Mouse (Mus musculus): Measurements from ENCODE around the gene Cuzd1. TPM values are rescaled to one million over a fixed set of nuclear protein-coding genes. Genes with fewer than 3 reads are reported as not detected.

Gene Cuzd1
- total RNA-seq, 2 experiments from 2014 or later, result 0.81 to 0.91 TPM

DNA sequence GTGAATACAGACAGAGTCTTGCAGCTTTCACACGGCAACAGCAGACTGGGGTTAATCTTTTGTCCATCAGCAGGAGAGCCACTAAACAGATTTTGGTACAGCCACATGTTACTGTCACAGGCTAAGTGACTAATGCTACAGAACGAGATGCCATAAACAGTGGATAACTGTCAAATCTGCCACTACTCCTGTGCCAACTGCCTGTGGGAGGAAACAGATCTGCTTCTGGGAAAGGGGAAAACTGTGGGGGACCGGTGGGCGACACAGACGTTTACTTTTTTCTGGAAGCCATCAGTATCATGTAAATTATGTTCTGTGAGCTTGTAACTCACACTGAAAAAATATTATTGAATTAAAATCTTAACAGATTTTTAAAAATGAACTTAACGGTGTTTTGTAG lies 61.1 kb downstream of the Cuzd1 start:
- no peak for DNase-seq (ENCODE audit: low spot score)

Other genes with a start within 250 kb of the Cuzd1 start
- not detected for gene 4933402N03Rik, start 176.0 kb downstream of the Cuzd1 start, total RNA-seq (2021)
- not detected for gene 5430419D17Rik, start 147.9 kb downstream of the Cuzd1 start, total RNA-seq (2021)
- not detected for gene Fam24b, start 7.2 kb upstream of the Cuzd1 start, total RNA-seq (2021)
- gene Fam24a, start 11.6 kb upstream of the Cuzd1 start, total RNA-seq (2021), result not detected
- 10 to 100 TPM; 18.6 to 31.3 TPM for gene 2310057M21Rik, start 40.5 kb upstream of the Cuzd1 start, total RNA-seq (2021)
- 10 to 100 TPM; 37.8 to 43.5 TPM for gene Pstk, start 48.8 kb upstream of the Cuzd1 start, total RNA-seq (2021)
- 10 to 100 TPM; 31.8 to 33.3 TPM for gene Ikzf5, start 88.2 kb upstream of the Cuzd1 start, total RNA-seq (2021)
- gene Acadsb, start 88.3 kb upstream of the Cuzd1 start, total RNA-seq (2021), result 100 to 1,000 TPM; 158 to 191 TPM
- not detected for gene Hmx3, start 220.6 kb upstream of the Cuzd1 start, total RNA-seq (2021)
- gene Hmx2, start 226.5 kb upstream of the Cuzd1 start, total RNA-seq (2021), result not detected
- 10 to 100 TPM; 28.1 to 33.7 TPM for gene Bub3, start 237.9 kb upstream of the Cuzd1 start, total RNA-seq (2021)